Mouse (Mus musculus) embryonic fibroblast, embryonic 13.5 days (primary cell): Measurements from ENCODE around the gene Hk2.

ENCODE experiments used
- CTCF ChIP-seq: IDR thresholded peaks from 2 replicates; pipeline ENCODE4 v1.5.1; 2011; ENCODE audit warnings: mild to moderate bottlenecking, control low read depth, low read length, moderate library complexity, borderline replicate concordance; ENCODE audit not compliant: insufficient read depth
- POLR2A ChIP-seq: IDR thresholded peaks from 2 replicates; pipeline ENCODE4 v1.6.1; 2011; ENCODE audit warnings: low read depth, mild to moderate bottlenecking, control low read depth, low read length, moderate library complexity

DNA sequence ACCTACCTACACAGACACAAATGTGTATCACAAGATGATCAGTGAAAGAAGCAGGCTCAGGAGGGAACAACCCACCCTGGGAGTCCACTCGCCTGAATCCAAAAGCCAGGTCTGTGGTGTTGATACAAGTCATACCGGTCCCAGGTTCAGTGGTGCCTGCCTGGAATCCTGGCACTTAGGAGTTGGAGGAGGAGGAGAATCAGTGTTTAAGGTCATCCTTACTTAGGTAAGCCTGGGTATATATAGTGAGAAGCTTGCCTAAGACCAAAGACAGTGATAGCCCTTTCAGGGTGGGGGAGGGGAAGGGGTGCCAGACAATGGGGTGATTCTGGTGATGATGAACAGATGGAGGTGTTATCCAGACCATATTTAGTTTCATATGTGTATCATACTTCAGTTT is 9.0 kb downstream of the Hk2 start:
- no peak for TF ChIP-seq CTCF
- TF ChIP-seq POLR2A: no peak
